Mouse (Mus musculus) spleen, adult 2 months (tissue): ENCODE data around the gene Trib3.

ENCODE experiments used
- CTCF ChIP-seq: fragments of 200-500 bp; IDR thresholded peaks from 2 replicates; pipeline ENCODE4 v1.5.1; 2011; ENCODE audit warnings: mild to moderate bottlenecking, inconsistent platforms; ENCODE audit not compliant: insufficient read depth, insufficient read length, insufficient replicate concordance; ENCODE audit errors: extremely low read depth
- POLR2A ChIP-seq: fragments of 200-500 bp; IDR thresholded peaks from 2 replicates; pipeline ENCODE4 v1.6.1; 2011; ENCODE audit warnings: low read depth, low read length, inconsistent platforms

- peak; percentile 79 for TF ChIP-seq POLR2A
- TF ChIP-seq CTCF: no peak
Observed at GRCm38 (mm10) chr2:152332101-152332825, 11.6 kb downstream of the Trib3 start, which contains the start of gene Rbck1.
